In genomic region chr11:97309451-97309836, GRCm38 (mm10) we compare ENCODE assay signal across 7 mouse cellular contexts. TPM values are rescaled to one million over a fixed set of nuclear protein-coding genes. Genes with fewer than 3 reads are reported as not detected.
A peak's percentile ranks its signal among the peaks of the same experiment; 100 is the strongest.
DNase-seq lines count a peak whose midpoint lies in the region; ATAC-seq and TF ChIP-seq lines count a peak whose summit lies in the region.

No protein-coding gene starts in this region.

- 2% methylated on average over 9 of the region's 9 CpGs for WGBS in embryonic facial prominence, embryonic 13.5 days
- WGBS in heart, embryonic 14.5 days: 1% methylated on average over 9 of the region's 9 CpGs
- WGBS in kidney, postnatal 0 days: 4% methylated on average over 9 of the region's 9 CpGs
- WGBS in lung, adult 2 months: 7% methylated on average over 9 of the region's 9 CpGs
- WGBS in neural tube, embryonic 13.5 days: 8% methylated on average over 9 of the region's 9 CpGs

- TF ChIP-seq CTCF in kidney, postnatal 0 days (IDR thresholded peaks at IDR 0.05; ENCODE audit: low read depth): no peak
- no peak for TF ChIP-seq CTCF in lung, adult 2 months (IDR thresholded peaks at IDR 0.05; ENCODE audit: insufficient read depth, low read length)

- peak overlapping the region; percentile 39 for H3K4me3 ChIP-seq in embryonic facial prominence, embryonic 13.5 days
- peak overlapping the region; percentile 49 to 64 for H3K4me3 ChIP-seq in heart, embryonic 14.5 days (ENCODE audit: control insufficient read depth in 1 of 2, insufficient read depth in 1 of 2, low read depth in 1 of 2, low read length in 2 of 2)
- peak overlapping the region; percentile 38 for H3K4me3 ChIP-seq in kidney, postnatal 0 days (replicated peaks; ENCODE audit: low read depth, low read length)
- peak overlapping the region; percentile 46 for H3K4me3 ChIP-seq in lung, adult 2 months (replicated peaks; ENCODE audit: extremely low read depth, low read depth, low read length)
- H3K4me3 ChIP-seq in neural tube, embryonic 13.5 days: peak overlapping the region; percentile 39

- H3K4me1 ChIP-seq in embryonic facial prominence, embryonic 13.5 days: peaks cover 23% of the 10 kb centered on the region
- peaks cover 7 to 22% of the 10 kb centered on the region in 2 experiments for H3K4me1 ChIP-seq in heart, embryonic 14.5 days (ENCODE audit: control insufficient read depth in 2 of 2, insufficient read depth in 2 of 2, low read length in 2 of 2)
- H3K4me1 ChIP-seq in kidney, postnatal 0 days (replicated peaks; ENCODE audit: insufficient read depth, low read length): 0 out of 2 replicates have a peak, but pooled peaks cover 4% of the 10 kb centered on the region
- H3K4me1 ChIP-seq in lung, adult 2 months (ENCODE audit: control insufficient read depth, insufficient read depth, low read length): no peaks in the 10 kb centered on the region; the same call in none of the 2 replicates
- peaks cover 23% of the 10 kb centered on the region for H3K4me1 ChIP-seq in neural tube, embryonic 13.5 days (replicated peaks)

- peak; percentile 21; the same call in 1 of the 2 replicates for TF ChIP-seq POLR2A in lung, adult 2 months (IDR thresholded peaks at IDR 0.05; ENCODE audit: borderline replicate concordance, extremely low read depth, low read depth, low read length)

- peak overlapping the region; percentile 73 for H3K27ac ChIP-seq in embryonic facial prominence, embryonic 13.5 days
- H3K27ac ChIP-seq in heart, embryonic 14.5 days (replicated peaks in 1 of 2; ENCODE audit: control insufficient read depth in 1 of 2, insufficient read depth in 1 of 2, low read depth in 2 of 2, low read length in 2 of 2): peak overlapping the region; percentile 93 to 94
- H3K27ac ChIP-seq in kidney, postnatal 0 days: 0 out of 2 replicates have a peak overlapping the region, but pooled peaks have one; percentile 25
- no peak overlapping the region for H3K27ac ChIP-seq in neural tube, embryonic 13.5 days (replicated peaks)

- no peaks in the 10 kb centered on the region for H3K36me3 ChIP-seq in embryonic facial prominence, embryonic 13.5 days
- H3K36me3 ChIP-seq in heart, embryonic 14.5 days (ENCODE audit: control insufficient read depth, insufficient read depth, low read length): no peaks in the 10 kb centered on the region
- H3K36me3 ChIP-seq in kidney, postnatal 0 days (ENCODE audit: insufficient read depth, low read length): no peaks in the 10 kb centered on the region
- no peaks in the 10 kb centered on the region for H3K36me3 ChIP-seq in neural tube, embryonic 13.5 days

- H3K9me3 ChIP-seq in embryonic facial prominence, embryonic 13.5 days: no peaks in the 10 kb centered on the region
- H3K9me3 ChIP-seq in heart, embryonic 14.5 days (ENCODE audit: control insufficient read depth, low read length): no peaks in the 10 kb centered on the region
- H3K9me3 ChIP-seq in kidney, postnatal 0 days (replicated peaks; ENCODE audit: low read length): no peaks in the 10 kb centered on the region
- no peaks in the 10 kb centered on the region for H3K9me3 ChIP-seq in neural tube, embryonic 13.5 days

- DNase-seq in ES-CJ7 (ENCODE audit: low read depth, low spot score): peak; percentile 51
- DNase-seq in adrenal gland, adult 2 months: peak; percentile 97
- DNase-seq in kidney, postnatal 0 days (ENCODE audit: low spot score): peak; percentile 36
- peak; percentile 74 for DNase-seq in lung, adult 2 months

- peak overlapping the region; percentile 69 for H3K9ac ChIP-seq in embryonic facial prominence, embryonic 13.5 days
- H3K9ac ChIP-seq in heart, embryonic 14.5 days (ENCODE audit: low read length): peak overlapping the region; percentile 81
- peak overlapping the region; percentile 35; the same call in 1 of the 2 replicates for H3K9ac ChIP-seq in kidney, postnatal 0 days (ENCODE audit: low read depth, low read length)
- peak overlapping the region; percentile 61 for H3K9ac ChIP-seq in neural tube, embryonic 13.5 days

- peak overlapping the region; percentile 78 for H3K4me2 ChIP-seq in embryonic facial prominence, embryonic 13.5 days
- peak overlapping the region; percentile 96 for H3K4me2 ChIP-seq in heart, embryonic 14.5 days (ENCODE audit: low read length)
- peak overlapping the region; percentile 76 for H3K4me2 ChIP-seq in kidney, postnatal 0 days (ENCODE audit: low read length)
- peak overlapping the region; percentile 72 for H3K4me2 ChIP-seq in neural tube, embryonic 13.5 days

- H3K27me3 ChIP-seq in embryonic facial prominence, embryonic 13.5 days: no peaks in the 10 kb centered on the region
- no peaks in the 10 kb centered on the region for H3K27me3 ChIP-seq in heart, embryonic 14.5 days (ENCODE audit: control insufficient read depth, insufficient read depth, low read length)
- H3K27me3 ChIP-seq in kidney, postnatal 0 days (ENCODE audit: insufficient read depth, low read length): no peaks in the 10 kb centered on the region
- peaks cover 6% of the 10 kb centered on the region; the same call in 1 of the 2 replicates for H3K27me3 ChIP-seq in neural tube, embryonic 13.5 days

- no peak for ATAC-seq in embryonic facial prominence, embryonic 13.5 days (ENCODE audit: insufficient number of reproducible peaks, insufficient read depth, low FRiP score, low TSS enrichment, low read depth)
- peak; percentile 74 for ATAC-seq in heart, embryonic 14.5 days (ENCODE audit: insufficient number of reproducible peaks, insufficient read depth, low FRiP score, low read depth)
- ATAC-seq in kidney, postnatal 0 days (replicated peaks; ENCODE audit: low FRiP score, low read depth): no peak; the same call in 1 of the 2 replicates
- ATAC-seq in neural tube, embryonic 13.5 days (ENCODE audit: low read depth): no peak

RNA-seq across cellular contexts. Expression of gene Mrpl45, which starts 6.1 kb away (rescaled TPM):
- 10 to 100 TPM; 34.7 to 41.3 TPM for total RNA-seq in adrenal gland, adult 2 months (2021)
- polyA plus RNA-seq in adrenal gland, adult 2 months (2012; rRNA removed): 9.5 and 10.9 TPM in 2 replicates
- 46.6 and 50.1 TPM in 2 replicates for polyA plus RNA-seq in embryonic facial prominence, embryonic 13.5 days (2015; fragmentation: Nextera tagmentation; extraction: Ambion mirVana)
- 56.2 and 59.2 TPM in 2 replicates for polyA plus RNA-seq in heart, embryonic 14.5 days (2014; fragmentation: Nextera tagmentation; extraction: Ambion mirVana)
- polyA plus RNA-seq in kidney, postnatal 0 days (2015; fragmentation: Nextera tagmentation; extraction: Ambion mirVana): 54.3 and 56.9 TPM in 2 replicates
- polyA plus RNA-seq in lung, adult 2 months (2012; rRNA removed): 5.1 and 8.3 TPM in 2 replicates
- polyA plus RNA-seq in neural tube, embryonic 13.5 days (2015; fragmentation: Nextera tagmentation; extraction: Ambion mirVana): 38.2 and 43.8 TPM in 2 replicates

RNA-seq across cellular contexts. Expression of gene Npepps, which starts 29.0 kb away (rescaled TPM):
- total RNA-seq in adrenal gland, adult 2 months (2021): 10 to 100 TPM; 69.2 to 70.2 TPM
- 29.8 and 34.3 TPM in 2 replicates for polyA plus RNA-seq in adrenal gland, adult 2 months (2012; rRNA removed)
- 83.9 and 95.4 TPM in 2 replicates for polyA plus RNA-seq in embryonic facial prominence, embryonic 13.5 days (2015; fragmentation: Nextera tagmentation; extraction: Ambion mirVana)
- 86.9 and 90.0 TPM in 2 replicates for polyA plus RNA-seq in heart, embryonic 14.5 days (2014; fragmentation: Nextera tagmentation; extraction: Ambion mirVana)
- 46.5 TPM in 2 replicates for polyA plus RNA-seq in kidney, postnatal 0 days (2015; fragmentation: Nextera tagmentation; extraction: Ambion mirVana)
- 22.3 and 23.1 TPM in 2 replicates for polyA plus RNA-seq in lung, adult 2 months (2012; rRNA removed)
- 130 TPM in 2 replicates for polyA plus RNA-seq in neural tube, embryonic 13.5 days (2015; fragmentation: Nextera tagmentation; extraction: Ambion mirVana)

RNA-seq across cellular contexts. Expression of gene Gpr179, which starts 42.4 kb away (rescaled TPM):
- total RNA-seq in adrenal gland, adult 2 months (2021): 1 to 10 TPM; 1.2 TPM
- 0.99 and 1.2 TPM in 2 replicates for polyA plus RNA-seq in adrenal gland, adult 2 months (2012; rRNA removed)
- polyA plus RNA-seq in embryonic facial prominence, embryonic 13.5 days (2015; fragmentation: Nextera tagmentation; extraction: Ambion mirVana): 0.15 and 0.21 TPM in 2 replicates
- polyA plus RNA-seq in heart, embryonic 14.5 days (2014; fragmentation: Nextera tagmentation; extraction: Ambion mirVana): 0.05 TPM in 2 replicates
- 0.05 and 0.06 TPM in 2 replicates for polyA plus RNA-seq in kidney, postnatal 0 days (2015; fragmentation: Nextera tagmentation; extraction: Ambion mirVana)
- polyA plus RNA-seq in lung, adult 2 months (2012; rRNA removed): 0.23 and 0.24 TPM in 2 replicates
- polyA plus RNA-seq in neural tube, embryonic 13.5 days (2015; fragmentation: Nextera tagmentation; extraction: Ambion mirVana): 0.43 and 0.66 TPM in 2 replicates

RNA-seq across cellular contexts. Expression of gene Socs7, which starts 52.9 kb away (rescaled TPM):
- 10 to 100 TPM; 20.3 to 20.8 TPM for total RNA-seq in adrenal gland, adult 2 months (2021)
- 9.9 and 10.3 TPM in 2 replicates for polyA plus RNA-seq in adrenal gland, adult 2 months (2012; rRNA removed)
- 4.7 and 5.3 TPM in 2 replicates for polyA plus RNA-seq in embryonic facial prominence, embryonic 13.5 days (2015; fragmentation: Nextera tagmentation; extraction: Ambion mirVana)
- polyA plus RNA-seq in heart, embryonic 14.5 days (2014; fragmentation: Nextera tagmentation; extraction: Ambion mirVana): 2.2 and 3.6 TPM in 2 replicates
- 2.4 and 2.6 TPM in 2 replicates for polyA plus RNA-seq in kidney, postnatal 0 days (2015; fragmentation: Nextera tagmentation; extraction: Ambion mirVana)
- 9.8 and 11.3 TPM in 2 replicates for polyA plus RNA-seq in lung, adult 2 months (2012; rRNA removed)
- 7.8 and 8.9 TPM in 2 replicates for polyA plus RNA-seq in neural tube, embryonic 13.5 days (2015; fragmentation: Nextera tagmentation; extraction: Ambion mirVana)

Comparison
In these comparisons a context has a peak if more than half of its experiments do, and no peak if none do; other contexts are left out.
1. DNase-seq: peak in every context shown above with its lines; median percentile 97 in adrenal gland, adult 2 months; 74 in lung, adult 2 months; 51 in ES-CJ7; 36 in kidney, postnatal 0 days.